ENCODE assay signal across 10 mouse cellular contexts in the genomic region with DNA sequence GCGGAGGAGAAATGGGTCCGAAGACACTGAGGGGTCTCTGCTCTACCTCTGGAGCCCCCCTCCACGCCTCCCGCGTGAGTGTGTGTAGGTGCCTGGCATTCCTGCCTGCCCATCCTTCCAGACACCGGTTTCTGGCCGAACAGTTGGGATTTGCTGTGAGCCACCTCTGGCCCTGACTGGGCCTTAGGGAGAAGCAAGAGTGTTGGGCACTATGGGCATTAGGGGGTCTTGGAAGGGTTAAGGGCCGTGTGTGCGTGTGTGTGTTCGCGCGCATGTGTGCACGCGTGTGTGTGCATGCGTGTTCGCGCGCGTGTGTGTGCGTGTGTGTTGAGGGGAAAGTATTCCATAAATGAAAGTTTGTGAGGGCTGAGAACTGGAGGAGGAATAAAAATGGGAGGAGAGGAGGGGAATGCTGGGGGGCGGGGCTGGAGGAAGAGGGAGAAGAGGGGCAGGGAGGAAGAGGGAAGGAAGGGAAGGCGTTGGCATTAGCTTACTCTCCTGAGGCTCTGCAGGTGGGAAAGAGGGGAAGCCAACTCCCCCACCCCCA. TPM values are rescaled to one million over a fixed set of nuclear protein-coding genes. Genes with fewer than 3 reads are reported as not detected.
DNase-seq lines count a peak whose midpoint lies in the region; ATAC-seq lines count a peak whose summit lies in the region.
"Had no signal": no experiment of that assay in that cellular context is flagged by ENCODE, and none has a peak within 500 bp of the region (broad histone marks: within the 10 kb centered on the region; RNA-seq: fewer than 3 reads in every experiment).

No protein-coding gene starts in this region.

- H3K27me3 ChIP-seq in embryonic facial prominence, embryonic 11.5 days (ENCODE audit: control insufficient read depth, insufficient read depth, low read length), result peaks cover 46% of the 10 kb centered on the region
- peaks cover 56% of the 10 kb centered on the region for H3K27me3 ChIP-seq in midbrain, embryonic 11.5 days (ENCODE audit: control insufficient read depth, insufficient read depth, low read length)
- H3K27me3 ChIP-seq: Patski had no signal

- no peaks in the 10 kb centered on the region for H3K36me3 ChIP-seq in embryonic facial prominence, embryonic 11.5 days (replicated peaks; ENCODE audit: control insufficient read depth, insufficient read depth, low read depth, low read length)
- no peaks in the 10 kb centered on the region for H3K36me3 ChIP-seq in midbrain, embryonic 11.5 days (ENCODE audit: control insufficient read depth, insufficient read depth, low read length)

- peak overlapping the region; percentile 36 for H3K4me3 ChIP-seq in embryonic facial prominence, embryonic 11.5 days (ENCODE audit: low read depth, low read length)
- peak overlapping the region; percentile 39 for H3K4me3 ChIP-seq in midbrain, embryonic 11.5 days (ENCODE audit: low read depth, low read length)

- H3K9ac ChIP-seq in embryonic facial prominence, embryonic 11.5 days (replicated peaks; ENCODE audit: low read length), result peak overlapping the region; percentile 46
- H3K9ac ChIP-seq in midbrain, embryonic 11.5 days (ENCODE audit: low read length), result peak overlapping the region; percentile 37

- H3K27ac ChIP-seq in embryonic facial prominence, embryonic 11.5 days (replicated peaks; ENCODE audit: low read depth, low read length), result no peak overlapping the region; the same call in 1 of the 2 replicates
- no peak overlapping the region for H3K27ac ChIP-seq in midbrain, embryonic 11.5 days (ENCODE audit: low read depth, low read length)

- no peak for ATAC-seq in embryonic facial prominence, embryonic 11.5 days (replicated peaks; ENCODE audit: insufficient number of reproducible peaks, low FRiP score, low TSS enrichment, low read depth)
- ATAC-seq in midbrain, embryonic 11.5 days (ENCODE audit: low FRiP score), result no peak
- ATAC-seq in megakaryocyte-erythroid progenitor cell, adult 5-6 weeks (replicated peaks; ENCODE audit: low FRiP score, low TSS enrichment, poor library complexity, severe bottlenecking), result no peak
- ATAC-seq: Patski had no signal

- H3K4me1 ChIP-seq in embryonic facial prominence, embryonic 11.5 days (ENCODE audit: control insufficient read depth, insufficient read depth, low read length), result peaks cover 11% of the 10 kb centered on the region
- H3K4me1 ChIP-seq in midbrain, embryonic 11.5 days (ENCODE audit: control insufficient read depth, insufficient read depth, low read length), result peaks cover 38% of the 10 kb centered on the region

- 9% methylated on average over 21 of the region's 22 CpGs for WGBS in embryonic facial prominence, embryonic 11.5 days
- WGBS in midbrain, embryonic 11.5 days, result 16% methylated on average over 21 of the region's 22 CpGs

- H3K4me2 ChIP-seq in embryonic facial prominence, embryonic 11.5 days (ENCODE audit: low read depth, low read length), result peak overlapping the region; percentile 67
- peak overlapping the region; percentile 62 for H3K4me2 ChIP-seq in midbrain, embryonic 11.5 days

- H3K9me3 ChIP-seq in embryonic facial prominence, embryonic 11.5 days (replicated peaks; ENCODE audit: control insufficient read depth, low read length), result no peaks in the 10 kb centered on the region
- H3K9me3 ChIP-seq in midbrain, embryonic 11.5 days (ENCODE audit: control insufficient read depth, low read length), result no peaks in the 10 kb centered on the region

- intact Hi-C loops in heart, postnatal 14 days (cut with DNase I), result no loop called here

- DNase-seq in kidney, postnatal 4 days, result peak; percentile 47 to 48
- no peak for DNase-seq in kidney, postnatal 14 days
- no peak for DNase-seq in embryonic facial prominence, embryonic 11.5 days (ENCODE audit: low spot score)
- peak; percentile 41 to 43 for DNase-seq in heart, postnatal 14 days
- DNase-seq in midbrain, embryonic 11.5 days (ENCODE audit: low spot score, missing footprints), result no peak
- no peak for DNase-seq in thymus, postnatal 25 days
- DNase-seq in urinary bladder, postnatal 14 days (ENCODE audit: low spot score), result no peak

RNA-seq across cellular contexts. Expression of a gene that starts 2.9 kb away (rescaled TPM):
- 3.7 and 4.2 TPM in 2 replicates for polyA plus RNA-seq in embryonic facial prominence, embryonic 11.5 days (2014; fragmentation: Nextera tagmentation; extraction: Ambion mirVana)
- total RNA-seq in heart, postnatal 14 days (2021), result 1 to 10 TPM; 3.6 to 4.0 TPM
- polyA plus RNA-seq in midbrain, embryonic 11.5 days (2014; fragmentation: Nextera tagmentation; extraction: Ambion mirVana), result 8.3 and 8.6 TPM in 2 replicates
- total RNA-seq in megakaryocyte-erythroid progenitor cell, adult 5-6 weeks (2014; fragmentation: Nextera tagmentation), result not detected in 2 replicates
- total RNA-seq in megakaryocyte-erythroid progenitor cell, adult 5-6 weeks (2017), result not detected in 2 replicates
- total RNA-seq: neutrophil, adult 5-6 weeks had no signal

RNA-seq across cellular contexts. Expression of a gene that starts 12.1 kb away (rescaled TPM):
- polyA plus RNA-seq in embryonic facial prominence, embryonic 11.5 days (2014; fragmentation: Nextera tagmentation; extraction: Ambion mirVana), result 5.3 and 6.6 TPM in 2 replicates
- not detected for total RNA-seq in heart, postnatal 14 days (2021)
- 22.5 and 23.7 TPM in 2 replicates for polyA plus RNA-seq in midbrain, embryonic 11.5 days (2014; fragmentation: Nextera tagmentation; extraction: Ambion mirVana)
- not detected in 2 replicates for total RNA-seq in megakaryocyte-erythroid progenitor cell, adult 5-6 weeks (2014; fragmentation: Nextera tagmentation)
- total RNA-seq in megakaryocyte-erythroid progenitor cell, adult 5-6 weeks (2017), result not detected in 2 replicates
- total RNA-seq: neutrophil, adult 5-6 weeks had no signal
- polyA plus RNA-seq: Patski had no signal

RNA-seq across cellular contexts. Expression of a gene that starts 23.5 kb away (rescaled TPM):
- 227 and 237 TPM in 2 replicates for polyA plus RNA-seq in embryonic facial prominence, embryonic 11.5 days (2014; fragmentation: Nextera tagmentation; extraction: Ambion mirVana)
- 100 to 1,000 TPM; 228 to 250 TPM for total RNA-seq in heart, postnatal 14 days (2021)
- 284 and 295 TPM in 2 replicates for polyA plus RNA-seq in midbrain, embryonic 11.5 days (2014; fragmentation: Nextera tagmentation; extraction: Ambion mirVana)
- 291 and 377 TPM in 2 replicates for total RNA-seq in megakaryocyte-erythroid progenitor cell, adult 5-6 weeks (2014; fragmentation: Nextera tagmentation)
- total RNA-seq in megakaryocyte-erythroid progenitor cell, adult 5-6 weeks (2017), result 512 and 515 TPM in 2 replicates

RNA-seq across cellular contexts. Expression of a gene that starts 35.5 kb away (rescaled TPM):
- 0.52 and 0.63 TPM in 2 replicates for polyA plus RNA-seq in embryonic facial prominence, embryonic 11.5 days (2014; fragmentation: Nextera tagmentation; extraction: Ambion mirVana)
- under 1 TPM; 0.07 TPM for total RNA-seq in heart, postnatal 14 days (2021)
- polyA plus RNA-seq in midbrain, embryonic 11.5 days (2014; fragmentation: Nextera tagmentation; extraction: Ambion mirVana), result 1.6 and 2.5 TPM in 2 replicates
- 0.28 and 0.35 TPM in 2 replicates for total RNA-seq in megakaryocyte-erythroid progenitor cell, adult 5-6 weeks (2014; fragmentation: Nextera tagmentation)
- total RNA-seq in megakaryocyte-erythroid progenitor cell, adult 5-6 weeks (2017), result not detected in 2 replicates

RNA-seq across cellular contexts. Expression of a gene that starts 41.1 kb away (rescaled TPM):
- polyA plus RNA-seq in embryonic facial prominence, embryonic 11.5 days (2014; fragmentation: Nextera tagmentation; extraction: Ambion mirVana), result 0.87 and 1.1 TPM in 2 replicates
- total RNA-seq in heart, postnatal 14 days (2021), result 1 to 10 TPM; 1.4 to 1.6 TPM
- polyA plus RNA-seq in midbrain, embryonic 11.5 days (2014; fragmentation: Nextera tagmentation; extraction: Ambion mirVana), result 0.94 and 1.2 TPM in 2 replicates
- total RNA-seq in megakaryocyte-erythroid progenitor cell, adult 5-6 weeks (2014; fragmentation: Nextera tagmentation), result not detected in 2 replicates
- total RNA-seq in megakaryocyte-erythroid progenitor cell, adult 5-6 weeks (2017), result not detected in 2 replicates
- polyA plus RNA-seq: Patski had no signal

Comparison
In these comparisons a context has a peak if more than half of its experiments do, and no peak if none do; other contexts are left out.
1. DNase-seq: peak in kidney, postnatal 4 days (2 of 2) and heart, postnatal 14 days (2 of 2); none in kidney, postnatal 14 days (single experiment), embryonic facial prominence, embryonic 11.5 days (single experiment), midbrain, embryonic 11.5 days (single experiment), thymus, postnatal 25 days (single experiment) and urinary bladder, postnatal 14 days (single experiment).
2. RNA of a gene that starts 2.9 kb away (total RNA-seq): 3.6 to 4.0 TPM in heart, postnatal 14 days; not detected in megakaryocyte-erythroid progenitor cell, adult 5-6 weeks; every median in the first group is over 4 times any median in the second.